ENCODE assay signal across 8 mouse cellular contexts in the genomic region with DNA sequence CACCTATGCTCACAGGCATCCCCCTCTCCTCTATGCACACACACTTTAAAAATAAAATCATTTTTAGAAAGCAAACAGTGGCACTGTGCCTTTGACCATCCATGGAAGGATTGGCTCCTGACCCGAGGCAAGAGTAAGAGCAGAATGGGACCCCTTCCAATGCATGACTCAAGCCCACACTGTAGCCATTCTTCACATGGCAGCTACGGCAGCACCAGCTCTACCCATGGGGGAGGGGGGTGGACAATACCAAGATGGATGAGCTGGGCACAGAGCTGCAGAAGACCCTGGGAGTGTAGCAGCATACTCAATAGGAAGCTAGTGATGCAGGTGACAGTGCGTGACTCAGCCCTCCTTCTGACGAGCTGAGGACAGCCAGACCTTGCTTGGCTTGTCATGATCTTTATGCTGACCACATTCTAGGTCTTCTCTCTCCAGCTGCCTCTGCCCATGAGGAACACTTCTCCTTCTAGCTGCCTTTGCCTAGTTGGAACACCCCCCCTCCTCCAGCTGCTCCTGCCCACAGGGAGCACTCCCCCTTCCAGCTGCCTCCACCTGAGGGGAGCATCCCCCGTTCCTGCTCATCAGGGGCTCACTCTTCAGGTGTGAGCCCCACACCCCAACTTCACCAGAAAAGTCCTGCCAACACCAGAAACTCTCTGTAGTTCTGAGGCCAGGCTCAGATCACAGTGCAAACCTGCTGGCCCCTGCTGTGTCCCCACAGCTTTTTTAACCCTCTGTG. TPM values are rescaled to one million over a fixed set of nuclear protein-coding genes. Genes with fewer than 3 reads are reported as not detected.
DNase-seq lines count a peak whose midpoint lies in the region; ATAC-seq lines count a peak whose summit lies in the region.

No protein-coding gene starts in this region.

- no peak overlapping the region for H3K4me2 ChIP-seq in midbrain, embryonic 16.5 days (ENCODE audit: low read length)
- H3K4me2 ChIP-seq in midbrain, embryonic 13.5 days (replicated peaks) = no peak overlapping the region
- H3K4me2 ChIP-seq in heart, embryonic 14.5 days (ENCODE audit: low read length) = no peak overlapping the region
- no peak overlapping the region for H3K4me2 ChIP-seq in stomach, embryonic 15.5 days

- DNase-seq in heart, adult 18-20 months = peak; percentile 40 to 42
- no peak for DNase-seq in heart, adult 8-10 months (ENCODE audit: low spot score)
- no peak for DNase-seq in urinary bladder, postnatal 25 days (ENCODE audit: low spot score)
- no peak for DNase-seq in right cerebral cortex, postnatal 36 days (ENCODE audit: low spot score in 2 of 2)

- ATAC-seq in midbrain, embryonic 16.5 days = 0 out of 2 replicates have a peak, but pooled peaks have one; percentile 32
- ATAC-seq in midbrain, embryonic 13.5 days = no peak
- ATAC-seq in heart, embryonic 14.5 days (ENCODE audit: insufficient number of reproducible peaks, insufficient read depth, low FRiP score, low read depth) = no peak
- no peak for ATAC-seq in stomach, embryonic 15.5 days (ENCODE audit: insufficient read depth, low FRiP score, low read depth)

- no peaks in the 10 kb centered on the region for H3K36me3 ChIP-seq in midbrain, embryonic 16.5 days (ENCODE audit: control insufficient read depth, insufficient read depth, low read length)
- H3K36me3 ChIP-seq in midbrain, embryonic 13.5 days = no peaks in the 10 kb centered on the region
- no peaks in the 10 kb centered on the region for H3K36me3 ChIP-seq in heart, embryonic 14.5 days (ENCODE audit: control insufficient read depth, insufficient read depth, low read length)
- no peaks in the 10 kb centered on the region for H3K36me3 ChIP-seq in stomach, embryonic 15.5 days

- H3K4me1 ChIP-seq in midbrain, embryonic 16.5 days (ENCODE audit: control insufficient read depth, insufficient read depth, low read length) = no peaks in the 10 kb centered on the region
- peaks cover 20% of the 10 kb centered on the region for H3K4me1 ChIP-seq in midbrain, embryonic 13.5 days (replicated peaks)
- H3K4me1 ChIP-seq in heart, embryonic 14.5 days (ENCODE audit: control insufficient read depth in 2 of 2, insufficient read depth in 2 of 2, low read length in 2 of 2) = peaks cover 45 to 51% of the 10 kb centered on the region in 2 experiments
- peaks cover 30% of the 10 kb centered on the region for H3K4me1 ChIP-seq in stomach, embryonic 15.5 days

- H3K9ac ChIP-seq in midbrain, embryonic 16.5 days (ENCODE audit: low read depth, low read length) = no peak overlapping the region
- H3K9ac ChIP-seq in midbrain, embryonic 13.5 days (replicated peaks) = no peak overlapping the region
- H3K9ac ChIP-seq in heart, embryonic 14.5 days (ENCODE audit: low read length) = peak overlapping the region; percentile 27; the same call in 1 of the 2 replicates
- no peak overlapping the region for H3K9ac ChIP-seq in stomach, embryonic 15.5 days

- no peak overlapping the region for H3K4me3 ChIP-seq in midbrain, embryonic 16.5 days (ENCODE audit: low read depth, low read length)
- H3K4me3 ChIP-seq in midbrain, embryonic 13.5 days (replicated peaks) = no peak overlapping the region
- no peak overlapping the region for H3K4me3 ChIP-seq in heart, embryonic 14.5 days (ENCODE audit: control insufficient read depth in 1 of 2, insufficient read depth in 1 of 2, low read depth in 1 of 2, low read length in 2 of 2)
- no peak overlapping the region for H3K4me3 ChIP-seq in stomach, embryonic 15.5 days (replicated peaks)

- no peak overlapping the region for H3K27ac ChIP-seq in midbrain, embryonic 16.5 days (ENCODE audit: low read length)
- H3K27ac ChIP-seq in midbrain, embryonic 13.5 days = no peak overlapping the region
- peak overlapping the region; percentile 65 to 82 for H3K27ac ChIP-seq in heart, embryonic 14.5 days (replicated peaks in 1 of 2; ENCODE audit: control insufficient read depth in 1 of 2, insufficient read depth in 1 of 2, low read depth in 2 of 2, low read length in 2 of 2)
- H3K27ac ChIP-seq in stomach, embryonic 15.5 days = peak overlapping the region; percentile 40

- WGBS in midbrain, embryonic 16.5 days = 63% methylated on average over 5 of the region's 5 CpGs
- WGBS in midbrain, embryonic 13.5 days = 70% methylated on average over 5 of the region's 5 CpGs
- WGBS in heart, embryonic 14.5 days = 53% methylated on average over 5 of the region's 5 CpGs
- 50% methylated on average over 5 of the region's 5 CpGs for WGBS in stomach, embryonic 15.5 days

- H3K27me3 ChIP-seq in midbrain, embryonic 16.5 days (ENCODE audit: control insufficient read depth, insufficient read depth, low read depth, low read length) = no peaks in the 10 kb centered on the region
- peaks cover 2% of the 10 kb centered on the region; the same call in 1 of the 2 replicates for H3K27me3 ChIP-seq in midbrain, embryonic 13.5 days
- no peaks in the 10 kb centered on the region for H3K27me3 ChIP-seq in heart, embryonic 14.5 days (ENCODE audit: control insufficient read depth, insufficient read depth, low read length)
- H3K27me3 ChIP-seq in stomach, embryonic 15.5 days (replicated peaks) = no peaks in the 10 kb centered on the region

- no peaks in the 10 kb centered on the region for H3K9me3 ChIP-seq in midbrain, embryonic 16.5 days (replicated peaks; ENCODE audit: control insufficient read depth, low read length, poor library complexity, severe bottlenecking)
- no peaks in the 10 kb centered on the region for H3K9me3 ChIP-seq in midbrain, embryonic 13.5 days
- no peaks in the 10 kb centered on the region for H3K9me3 ChIP-seq in heart, embryonic 14.5 days (ENCODE audit: control insufficient read depth, low read length)
- H3K9me3 ChIP-seq in stomach, embryonic 15.5 days = no peaks in the 10 kb centered on the region

RNA-seq across cellular contexts. Expression of a gene that starts 12.6 kb away (rescaled TPM):
- total RNA-seq in heart, adult 18-20 months (2021) = under 1 TPM in 1 of 2 experiments, not detected in 1; 0.57 TPM
- total RNA-seq in heart, adult 8-10 months (2022) = 1 to 10 TPM in 1 of 4 experiments, not detected in 3; 1.1 TPM
- polyA plus RNA-seq in midbrain, embryonic 16.5 days (2015; fragmentation: Nextera tagmentation; extraction: Ambion mirVana) = 0.36 TPM in 1 of 2 replicates, not detected in the other
- 0.34 TPM in 1 of 2 replicates, not detected in the other for polyA plus RNA-seq in midbrain, embryonic 13.5 days (2015; fragmentation: Nextera tagmentation; extraction: Ambion mirVana)
- 0.23 TPM in 1 of 2 replicates, not detected in the other for polyA plus RNA-seq in heart, embryonic 14.5 days (2014; fragmentation: Nextera tagmentation; extraction: Ambion mirVana)
- 0.94 and 0.95 TPM in 2 replicates for polyA plus RNA-seq in stomach, embryonic 15.5 days (2015; fragmentation: Nextera tagmentation; extraction: Ambion mirVana)

Comparison
In these comparisons a context has a peak if more than half of its experiments do, and no peak if none do; other contexts are left out.
1. DNase-seq: peak in heart, adult 18-20 months (2 of 2); none in heart, adult 8-10 months (single experiment), urinary bladder, postnatal 25 days (single experiment) and right cerebral cortex, postnatal 36 days (0 of 2).
2. H3K27ac ChIP-seq: peak in heart, embryonic 14.5 days (2 of 2) and stomach, embryonic 15.5 days (single experiment); none in midbrain, embryonic 16.5 days (single experiment) and midbrain, embryonic 13.5 days (single experiment).